Mouse (Mus musculus): Measurements from ENCODE around the gene Brpf3. TPM values are rescaled to one million over a fixed set of nuclear protein-coding genes. Genes with fewer than 3 reads are reported as not detected.

Gene Brpf3
- total and polyA plus RNA-seq, 3 experiments, result 0.40 to 12.1 (median 1.5) TPM

- Histone ChIP-seq H3K27ac (ENCODE audit: insufficient read depth, low read depth) (no peak overlapping the region), H3K9ac (ENCODE audit: insufficient read depth, low read depth) (no peak overlapping the region), H3K79me2 (replicated peaks; ENCODE audit: control insufficient read depth, extremely low read depth, insufficient read depth, poor library complexity, severe bottlenecking) (no peaks in the 10 kb centered on the region), H3K4me2 (ENCODE audit: insufficient read depth, low read depth, poor library complexity, severe bottlenecking) (no peak overlapping the region), H3K36me3 (replicated peaks in 1 of 2; ENCODE audit: control insufficient read depth in 1 of 2, insufficient read depth in 1 of 2, low read length in 1 of 2) (peaks cover 16 to 76% of the 10 kb centered on the region in 2 experiments), H3K27me3 (replicated peaks) (no peaks in the 10 kb centered on the region), H3K9me3 (replicated peaks; ENCODE audit: low read length) (no peaks in the 10 kb centered on the region), H3K4me3 (replicated peaks in 1 of 3; ENCODE audit: low read depth in 2 of 3, low read length in 2 of 3, poor library complexity in 1 of 3) (no peak overlapping the region), H3K4me1 (ENCODE audit: control insufficient read depth in 1 of 2, insufficient read depth in 2 of 2) (peaks cover 0 to 15% of the 10 kb centered on the region in 2 experiments; a peak in 2 of 4 replicates)
- no peak for DNase-seq (ENCODE audit: extremely low read depth)
- in situ Hi-C loops (cut with MboI; ENCODE audit: low pct_ligation_motif_present, low pct_unique_long_range_greater_than_20kb, low sequenced_read_pairs) (no loop called here), dilution Hi-C loops (cut with MboI; ENCODE audit: extremely low pct_ligation_motif_present, extremely low pct_unique_long_range_greater_than_20kb, low sequenced_read_pairs) (no loop called here)
- TF ChIP-seq GABPA (IDR thresholded peaks at IDR 0.05; ENCODE audit: insufficient replicate concordance, low read depth, low read length), result no peak
- no peak for TF ChIP-seq MXI1 (IDR thresholded peaks at IDR 0.05; ENCODE audit: low read depth, low read length)
- TF ChIP-seq NELFE (IDR thresholded peaks at IDR 0.05; ENCODE audit: low read depth, low read length), result no peak
- no peak for TF ChIP-seq CTCF (conservative IDR thresholded peaks at IDR 0.05 in 1 of 2, IDR thresholded peaks at IDR 0.05 in 1 of 2; ENCODE audit: low read depth in 2 of 2, low read length in 2 of 2)
- no peak for TF ChIP-seq MAZ (IDR thresholded peaks at IDR 0.05; ENCODE audit: low read depth, low read length)
- TF ChIP-seq USF2 (conservative IDR thresholded peaks at IDR 0.05; ENCODE audit: low read depth, low read length), result no peak
- no peak for TF ChIP-seq MAFK (IDR thresholded peaks at IDR 0.05; ENCODE audit: insufficient replicate concordance, low read length)
- no peak for TF ChIP-seq ZMIZ1 (IDR thresholded peaks at IDR 0.05; ENCODE audit: low read depth, low read length)
- no peak for TF ChIP-seq ZC3H11A (IDR thresholded peaks at IDR 0.05; ENCODE audit: low read depth, low read length)
- TF ChIP-seq ELF1 (IDR thresholded peaks at IDR 0.05; ENCODE audit: low read depth, low read length), result no peak
- no peak for TF ChIP-seq KAT2A (IDR thresholded peaks at IDR 0.05; ENCODE audit: insufficient replicate concordance, low read length)
- TF ChIP-seq SMC3 (IDR thresholded peaks at IDR 0.05; ENCODE audit: low read depth, low read length), result no peak
- no peak for TF ChIP-seq ZNF384 (IDR thresholded peaks at IDR 0.05; ENCODE audit: low read depth, low read length)
- no peak for TF ChIP-seq RCOR1 (conservative IDR thresholded peaks at IDR 0.05; ENCODE audit: low read depth, low read length)
- TF ChIP-seq RAD21 (IDR thresholded peaks at IDR 0.05; ENCODE audit: low read depth, low read length), result no peak
- no peak for TF ChIP-seq USF1 (IDR thresholded peaks at IDR 0.05; ENCODE audit: low read depth, low read length)
- TF ChIP-seq SIN3A (IDR thresholded peaks at IDR 0.05; ENCODE audit: low read length), result no peak
- no peak for TF ChIP-seq BHLHE40 (IDR thresholded peaks at IDR 0.05; ENCODE audit: low read depth, low read length)
Measured at GRCm38 (mm10) chr17:28832875-28833274, 32.0 kb downstream of the Brpf3 start.

- in situ Hi-C loops (cut with MboI; ENCODE audit: low pct_ligation_motif_present, low pct_unique_long_range_greater_than_20kb, low sequenced_read_pairs) (no loop called here), dilution Hi-C loops (cut with MboI; ENCODE audit: extremely low pct_ligation_motif_present, extremely low pct_unique_long_range_greater_than_20kb, low sequenced_read_pairs) (no loop called here)
- H3K36me3 ChIP-seq (replicated peaks in 1 of 2; ENCODE audit: control insufficient read depth in 1 of 2, insufficient read depth in 1 of 2, low read length in 1 of 2), result peaks cover 8 to 73% of the 10 kb centered on the region in 2 experiments
Measured at GRCm38 (mm10) chr17:28834676-28835075, 33.8 kb downstream of the Brpf3 start.

More at GRCm38 (mm10) chr17:28834676-28835075, 33.8 kb downstream of the Brpf3 start:
- TF ChIP-seq ELF1 (IDR thresholded peaks at IDR 0.05; ENCODE audit: low read depth, low read length) (no peak), MXI1 (IDR thresholded peaks at IDR 0.05; ENCODE audit: low read depth, low read length) (no peak), ZMIZ1 (IDR thresholded peaks at IDR 0.05; ENCODE audit: low read depth, low read length) (no peak), ZNF384 (IDR thresholded peaks at IDR 0.05; ENCODE audit: low read depth, low read length) (no peak), MEF2A (IDR thresholded peaks at IDR 0.05; ENCODE audit: borderline replicate concordance, low read depth, low read length) (no peak), BHLHE40 (IDR thresholded peaks at IDR 0.05; ENCODE audit: low read depth, low read length) (no peak), MAZ (IDR thresholded peaks at IDR 0.05; ENCODE audit: low read depth, low read length) (no peak), CHD2 (IDR thresholded peaks at IDR 0.05; ENCODE audit: low read length) (no peak), ZKSCAN1 (IDR thresholded peaks at IDR 0.05; ENCODE audit: borderline replicate concordance, low read depth, low read length) (no peak), USF2 (conservative IDR thresholded peaks at IDR 0.05; ENCODE audit: low read depth, low read length) (no peak), CHD1 (IDR thresholded peaks at IDR 0.05; ENCODE audit: low read depth, low read length) (no peak), ETS1 (conservative IDR thresholded peaks at IDR 0.05; ENCODE audit: low read depth, low read length) (no peak), UBTF (IDR thresholded peaks at IDR 0.05; ENCODE audit: low read depth, low read length) (no peak), GABPA (IDR thresholded peaks at IDR 0.05; ENCODE audit: insufficient replicate concordance, low read depth, low read length) (no peak), PAX5 (IDR thresholded peaks at IDR 0.05; ENCODE audit: low read length) (no peak), IRF4 (IDR thresholded peaks at IDR 0.05; ENCODE audit: low read depth, low read length) (no peak)
- Histone ChIP-seq H3K9me3 (replicated peaks; ENCODE audit: low read length) (no peaks in the 10 kb centered on the region), H3K4me1 (ENCODE audit: control insufficient read depth in 1 of 2, insufficient read depth in 2 of 2) (peaks cover 0 to 7% of the 10 kb centered on the region in 2 experiments; a peak in 1 of 4 replicates), H3K27ac (ENCODE audit: insufficient read depth, low read depth) (no peak overlapping the region), H3K79me2 (replicated peaks; ENCODE audit: control insufficient read depth, extremely low read depth, insufficient read depth, poor library complexity, severe bottlenecking) (no peaks in the 10 kb centered on the region), H3K9ac (ENCODE audit: insufficient read depth, low read depth) (no peak overlapping the region), H3K4me2 (ENCODE audit: insufficient read depth, low read depth, poor library complexity, severe bottlenecking) (no peak overlapping the region), H3K4me3 (replicated peaks in 1 of 3; ENCODE audit: low read depth in 2 of 3, low read length in 2 of 3, poor library complexity in 1 of 3) (no peak overlapping the region), H3K27me3 (replicated peaks) (no peaks in the 10 kb centered on the region)
- no peak for DNase-seq (ENCODE audit: extremely low read depth)
